Mouse (Mus musculus) hematopoietic stem cell, adult 5-6 weeks (primary cell): ENCODE data around the gene Gabbr1. TPM values are rescaled to one million over a fixed set of nuclear protein-coding genes. Genes with fewer than 3 reads are reported as not detected.
"Not testable (repeated sequence)": the region's sequence is repeated elsewhere in the genome, so short reads cannot be mapped to it uniquely, and the experiment has no call there.

Source experiments
- ATAC-seq, 2 experiments: fragments of 125-278 bp in 1 of 2; replicated peaks in 1 of 2; 2 replicates each; pipeline ENCODE4 v1.8.0; 2016 to 2017; ENCODE audit warnings: inconsistent platforms in 2 of 2, mild to moderate bottlenecking in 2 of 2, moderate number of reproducible peaks in 2 of 2, low read depth in 1 of 2, moderate TSS enrichment in 1 of 2; ENCODE audit not compliant: low FRiP score in 2 of 2, poor library complexity in 2 of 2, severe bottlenecking in 2 of 2, insufficient read depth in 1 of 2, low TSS enrichment in 1 of 2
- total RNA-seq: library from RNA; stranded (forward); fragments of 172-1452, 232-1000 nt; gene quantifications from 2 replicates; pipeline ENCODE4 v1.2.3, GENCODE M21; 2017

Gabbr1 gene
- total RNA-seq: 10.7 and 43.0 TPM in 2 replicates

DNA sequence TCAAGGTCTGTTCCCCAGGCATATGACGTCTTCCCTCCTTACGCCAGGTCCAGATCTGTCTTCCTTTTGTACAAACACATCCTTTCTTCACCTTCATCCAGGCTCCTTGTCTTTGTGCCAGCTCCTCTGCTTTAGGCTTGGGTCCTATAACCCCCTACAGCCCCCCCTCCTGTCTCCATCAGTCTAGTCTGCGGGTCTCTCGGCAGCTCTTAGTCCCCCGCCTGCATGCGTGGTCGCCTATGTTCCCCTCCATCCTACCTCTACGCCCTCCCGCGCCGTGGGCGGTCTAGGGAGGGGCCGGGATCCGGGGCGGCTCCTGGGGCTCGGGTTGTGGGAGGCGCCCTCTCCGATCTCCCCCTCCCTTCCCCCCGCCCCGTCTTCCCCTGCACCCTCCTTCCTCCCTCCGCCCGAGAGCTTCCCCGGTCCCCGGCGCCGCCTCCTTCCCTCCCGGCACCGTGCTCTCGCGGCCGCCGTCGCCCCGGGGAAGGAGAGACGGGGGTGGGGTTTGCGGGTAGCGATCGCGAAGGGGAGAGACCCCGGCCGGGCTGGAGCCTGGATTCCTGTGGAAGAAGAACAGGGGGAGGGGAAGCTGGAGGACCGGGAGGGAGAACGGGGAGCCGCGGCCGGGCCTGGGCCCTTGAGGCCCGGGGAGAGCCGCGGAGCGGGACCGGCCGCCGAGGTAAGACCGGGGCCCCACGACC is at the start of gene Gabbr1:
Gene Gabbr1 (plus strand): TSS at position 356 of the 701 bp plus-strand sequence.
- peak; percentile 63 to 65 for ATAC-seq

DNA sequence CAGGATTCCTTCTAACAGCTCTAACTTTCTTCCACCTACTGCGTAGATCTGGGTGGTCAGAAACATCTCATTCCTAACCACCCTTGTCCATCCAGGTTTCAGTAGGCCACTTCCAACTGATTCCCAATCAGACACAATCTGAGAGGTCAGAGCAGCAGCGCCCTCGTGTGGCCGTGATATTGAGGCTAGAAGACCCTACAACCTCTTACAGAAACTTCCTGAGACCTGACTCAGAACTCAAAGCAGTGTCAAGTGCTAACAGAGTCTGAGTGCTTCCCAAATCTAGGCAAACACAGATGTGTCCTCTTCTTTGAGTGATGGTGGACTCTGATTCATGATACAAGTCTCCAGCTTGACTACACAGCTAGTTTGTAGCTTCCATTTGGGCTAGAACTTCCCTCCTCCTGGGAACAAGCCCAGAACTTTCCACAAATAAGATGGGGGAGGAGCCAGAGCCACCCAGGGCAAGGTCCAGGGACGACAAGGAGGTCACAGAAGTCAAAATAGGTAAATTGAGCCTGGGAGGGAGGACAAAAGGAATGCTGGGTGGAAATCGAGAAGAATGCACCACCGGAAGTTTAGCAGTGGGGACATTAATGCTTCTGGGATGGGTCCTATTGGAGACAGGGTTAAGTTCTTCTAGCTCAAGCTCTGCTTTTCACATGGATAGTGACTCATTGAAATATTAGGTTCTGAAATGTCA is 48.6 kb upstream of the Gabbr1 start:
- peak; percentile 30 to 46; a peak in 1 of 4 replicates for ATAC-seq

DNA sequence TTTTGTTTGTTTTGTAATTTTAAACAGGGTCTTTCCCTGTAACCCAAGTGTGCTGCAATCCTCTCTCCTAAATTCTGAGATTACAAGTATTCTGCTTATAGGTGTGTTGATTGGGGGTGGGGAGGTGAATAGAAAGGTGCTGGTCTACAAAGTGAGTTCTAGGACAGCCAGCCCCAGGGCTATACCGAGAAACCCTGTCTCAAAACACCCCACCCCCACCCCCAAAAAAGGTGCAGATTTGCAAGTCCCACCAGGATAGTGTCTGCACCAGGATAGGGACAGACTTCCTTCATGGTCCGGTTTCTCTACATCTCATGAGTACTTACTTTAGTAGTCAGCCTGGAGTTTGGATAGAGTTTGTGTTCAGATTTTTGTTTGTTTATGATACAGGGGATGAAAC is 47.3 kb upstream of the Gabbr1 start:
- ATAC-seq: no peak

DNA sequence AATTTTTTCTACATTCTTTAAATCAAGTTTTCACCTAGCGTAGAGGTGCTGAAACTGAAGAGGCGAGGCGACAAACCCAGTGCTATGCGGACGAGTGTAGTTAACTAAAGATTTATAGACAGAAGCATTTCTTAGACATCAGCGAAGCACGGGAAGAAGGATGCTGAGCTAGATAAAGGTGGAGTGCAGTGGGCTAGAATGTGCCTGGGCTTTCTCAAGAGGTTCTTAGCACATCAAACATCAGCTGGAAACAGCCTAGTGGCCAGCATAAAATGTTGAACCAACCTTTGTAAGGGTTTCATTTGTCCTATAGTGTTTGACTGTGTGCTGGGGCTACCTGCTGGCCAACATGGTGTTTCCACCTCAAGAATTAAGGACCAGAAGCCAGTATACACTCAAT is 44.9 kb upstream of the Gabbr1 start, which contains the start of gene Zfp57:
Gene Zfp57 (plus strand): TSS at position 301 of the 400 bp plus-strand sequence.
- no peak for ATAC-seq

DNA sequence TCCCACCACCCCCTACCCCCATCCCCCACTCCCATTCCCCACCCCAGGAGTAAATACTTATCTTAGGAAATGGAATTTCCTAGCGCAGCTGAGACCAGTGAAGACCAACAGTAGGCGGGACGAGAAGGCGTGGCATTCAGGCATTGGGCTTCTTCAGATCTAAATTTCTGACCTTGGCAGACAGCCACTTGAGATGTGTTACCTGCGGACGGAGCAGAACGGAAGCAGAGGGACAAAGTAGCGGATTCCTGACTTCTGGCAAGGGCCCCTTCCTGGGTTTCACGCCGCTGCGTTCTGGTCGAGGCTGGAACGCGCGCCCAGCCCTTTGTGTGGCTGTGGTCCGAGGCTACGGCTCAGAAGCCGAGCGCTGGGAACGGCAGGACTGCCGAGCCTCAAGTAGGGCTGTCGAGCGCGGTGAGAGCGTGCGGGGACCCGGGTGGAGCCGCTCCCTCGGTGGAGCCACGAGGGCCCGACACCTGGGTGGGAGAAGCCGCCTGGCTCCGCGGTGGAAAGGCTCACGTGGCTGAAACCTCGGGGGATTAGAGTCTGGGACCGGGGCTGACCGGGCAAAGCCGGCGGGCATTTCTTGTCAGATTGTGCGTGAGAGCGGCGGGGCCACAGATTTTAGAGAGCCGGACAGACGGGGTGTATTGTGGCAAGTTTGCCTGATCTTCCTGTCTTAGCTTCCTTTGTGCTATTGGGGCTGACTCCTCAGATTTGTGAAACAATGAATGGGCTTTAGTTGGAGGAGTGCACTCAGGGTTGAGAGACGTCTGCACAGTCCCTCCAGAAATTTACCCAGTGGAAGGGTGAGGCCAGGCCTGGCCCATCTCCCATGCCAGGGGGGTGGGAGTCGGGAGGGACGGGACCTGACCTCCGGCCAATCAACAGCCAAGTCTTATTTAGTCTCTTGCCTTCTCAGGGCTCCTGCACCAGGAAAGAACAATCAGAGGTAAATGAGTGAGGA is 43.1 kb upstream of the Gabbr1 start:
- peak; percentile 48 to 54; a peak in 3 of 4 replicates for ATAC-seq

DNA sequence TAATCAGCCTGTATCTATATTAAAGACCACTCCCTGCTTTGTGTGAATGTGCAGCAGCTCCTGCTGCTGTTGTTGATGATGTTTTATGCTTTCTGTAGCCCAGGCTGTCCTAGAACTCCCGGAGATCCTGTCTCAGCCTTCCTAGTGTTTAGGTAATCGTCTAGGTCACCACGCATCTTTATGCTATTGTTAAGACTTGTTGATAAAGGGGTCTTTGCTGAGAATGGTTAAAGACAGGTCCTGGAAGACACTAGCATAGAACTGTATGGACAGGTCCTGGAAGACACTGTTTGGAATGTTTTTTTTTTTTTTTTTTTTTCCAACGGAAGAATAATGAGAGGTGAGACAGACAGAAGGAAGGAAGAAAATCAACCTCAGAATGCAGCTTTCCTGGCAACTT is 42.4 kb upstream of the Gabbr1 start:
- ATAC-seq: no peak

DNA sequence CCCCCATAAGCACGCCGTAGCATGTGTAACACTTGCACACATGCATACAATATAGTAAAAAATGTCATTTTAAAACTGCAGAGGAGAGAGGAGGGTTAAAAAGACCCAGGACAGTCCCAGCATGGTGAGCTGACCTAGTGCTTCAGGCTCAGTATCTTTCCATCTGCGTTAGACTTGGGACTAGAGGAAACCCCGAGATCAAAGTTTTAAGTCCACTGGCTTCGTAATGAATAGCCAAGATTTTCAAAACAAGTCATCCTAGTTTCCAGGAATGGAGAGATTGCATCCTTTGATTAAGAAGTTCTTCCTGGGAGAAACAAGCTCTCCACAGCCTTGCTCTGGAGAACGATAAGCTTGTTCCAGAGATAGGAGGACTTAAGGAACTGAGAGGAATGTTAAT is 37.6 kb upstream of the Gabbr1 start:
- ATAC-seq: no peak

DNA sequence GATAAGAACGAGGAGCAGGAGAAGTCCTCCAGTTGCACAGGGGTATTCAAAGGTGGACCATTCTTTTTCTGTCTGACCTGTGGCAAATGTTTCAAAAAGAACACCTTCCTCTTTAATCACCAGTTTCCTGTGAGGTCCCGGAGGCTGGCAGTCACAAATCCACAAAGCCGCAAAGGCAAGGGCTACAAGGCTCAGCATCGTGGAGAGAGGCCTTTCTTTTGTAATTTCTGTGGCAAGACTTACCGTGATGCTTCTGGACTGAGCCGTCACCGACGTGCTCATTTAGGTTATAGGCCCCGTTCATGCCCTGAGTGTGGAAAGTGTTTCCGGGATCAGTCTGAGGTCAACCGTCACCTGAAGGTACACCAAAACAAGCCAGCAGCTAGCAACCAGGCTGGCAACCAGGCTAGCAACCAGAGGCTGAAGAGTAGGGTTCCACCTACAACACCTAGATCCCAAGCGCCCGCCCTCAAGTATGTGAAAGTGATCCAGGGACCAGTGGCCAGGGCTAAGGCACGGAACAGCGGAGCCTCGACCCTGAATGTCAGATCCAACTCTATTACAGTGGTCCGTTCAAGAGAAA is 36.2 kb upstream of the Gabbr1 start:
- ATAC-seq: peak; percentile 90 to 92

DNA sequence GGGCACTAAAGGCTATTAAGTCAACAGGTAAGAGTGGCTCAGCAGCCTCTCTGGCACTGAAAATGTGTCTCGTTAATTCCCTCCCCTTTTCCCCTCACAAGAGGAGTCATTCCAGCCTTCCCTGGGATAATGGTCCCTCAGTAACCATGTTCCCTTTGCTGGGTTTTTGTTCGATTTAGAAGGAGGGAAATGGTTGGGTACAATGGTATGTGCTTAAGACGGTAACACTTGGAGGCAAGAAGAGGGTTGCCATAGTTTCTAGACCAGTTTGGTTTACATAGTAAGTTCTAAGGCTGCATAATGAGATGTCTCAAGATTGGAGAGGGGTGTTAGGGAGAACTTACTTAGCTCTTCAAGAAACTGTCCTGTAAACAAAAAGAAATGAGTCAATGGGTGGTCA is 34.0 kb upstream of the Gabbr1 start:
- ATAC-seq: no peak

DNA sequence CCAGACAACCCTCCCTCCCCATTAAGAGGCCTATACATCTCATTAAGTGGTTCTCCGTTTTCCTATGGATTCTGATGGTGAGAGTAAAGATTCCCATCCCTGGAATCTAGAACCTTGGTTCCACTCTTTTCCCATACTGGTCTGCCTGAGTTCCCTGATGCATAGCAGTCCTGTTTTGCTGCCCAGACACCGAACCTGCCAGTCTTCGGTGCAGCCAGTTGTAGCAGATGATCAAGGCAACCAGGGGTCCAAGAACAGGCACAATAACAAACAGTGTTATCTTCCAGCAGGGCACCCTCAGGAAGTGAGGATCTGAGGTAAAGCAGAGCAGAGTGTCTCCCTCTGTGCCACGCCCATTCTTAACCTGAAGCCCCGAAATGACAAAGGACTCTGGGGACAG is 33.6 kb upstream of the Gabbr1 start:
- ATAC-seq: no peak

DNA sequence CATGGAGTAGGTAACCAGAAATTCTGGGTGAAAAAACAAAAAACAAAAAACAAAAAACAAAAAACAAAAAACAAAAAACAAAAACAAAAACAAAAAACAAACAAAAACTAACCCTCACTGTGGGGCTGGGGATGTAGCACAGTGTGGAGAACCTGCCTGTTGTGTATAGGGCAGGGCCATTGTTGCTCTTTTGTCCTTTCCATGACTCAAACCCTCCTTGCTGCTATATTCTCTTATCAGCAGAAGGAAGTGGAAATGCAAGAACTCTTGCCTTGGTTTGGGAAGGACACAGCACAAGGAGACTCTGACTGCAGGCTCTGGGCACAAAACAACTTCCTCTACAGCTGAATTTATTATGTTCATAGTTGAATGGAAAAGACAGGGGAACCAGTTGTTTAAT is 29.4 kb upstream of the Gabbr1 start:
- no peak for ATAC-seq

DNA sequence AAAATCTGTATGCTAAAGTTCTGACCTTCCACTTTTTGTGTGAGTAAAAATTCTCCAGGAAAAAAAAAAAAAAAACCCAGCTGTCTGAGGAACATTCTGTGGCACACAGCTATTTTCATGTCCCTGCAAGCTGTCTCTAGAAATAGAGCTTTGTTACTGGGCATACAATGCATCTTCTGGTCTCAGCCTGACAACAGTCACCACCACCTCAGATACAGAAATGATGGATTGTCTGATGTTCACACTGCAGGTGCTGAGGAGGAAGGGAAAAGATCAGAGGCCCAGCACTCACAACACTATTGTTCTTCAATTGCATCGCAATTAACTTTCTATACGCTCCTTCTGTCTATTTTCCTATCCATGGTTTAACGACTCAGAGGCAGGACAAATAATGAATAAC is 27.4 kb upstream of the Gabbr1 start:
- ATAC-seq: no peak

DNA sequence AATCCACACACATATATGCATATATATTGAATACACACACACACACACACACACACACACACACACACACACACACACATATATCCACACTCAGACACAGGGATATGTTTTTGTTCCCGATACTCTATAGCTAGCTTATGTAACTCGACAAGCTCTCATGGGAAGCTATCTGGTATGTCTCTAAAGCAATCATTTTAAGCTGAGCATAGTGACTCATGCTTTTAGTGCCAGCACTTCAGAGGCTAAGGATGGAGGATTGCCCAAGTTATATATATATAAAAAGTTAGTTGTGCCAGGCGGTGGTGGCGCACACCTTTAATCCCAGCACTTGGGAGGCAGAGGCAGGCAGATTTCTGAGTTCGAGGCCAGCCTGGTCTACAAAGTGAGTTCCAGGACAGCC is 26.5 kb upstream of the Gabbr1 start:
- ATAC-seq: not testable (repeated sequence)

DNA sequence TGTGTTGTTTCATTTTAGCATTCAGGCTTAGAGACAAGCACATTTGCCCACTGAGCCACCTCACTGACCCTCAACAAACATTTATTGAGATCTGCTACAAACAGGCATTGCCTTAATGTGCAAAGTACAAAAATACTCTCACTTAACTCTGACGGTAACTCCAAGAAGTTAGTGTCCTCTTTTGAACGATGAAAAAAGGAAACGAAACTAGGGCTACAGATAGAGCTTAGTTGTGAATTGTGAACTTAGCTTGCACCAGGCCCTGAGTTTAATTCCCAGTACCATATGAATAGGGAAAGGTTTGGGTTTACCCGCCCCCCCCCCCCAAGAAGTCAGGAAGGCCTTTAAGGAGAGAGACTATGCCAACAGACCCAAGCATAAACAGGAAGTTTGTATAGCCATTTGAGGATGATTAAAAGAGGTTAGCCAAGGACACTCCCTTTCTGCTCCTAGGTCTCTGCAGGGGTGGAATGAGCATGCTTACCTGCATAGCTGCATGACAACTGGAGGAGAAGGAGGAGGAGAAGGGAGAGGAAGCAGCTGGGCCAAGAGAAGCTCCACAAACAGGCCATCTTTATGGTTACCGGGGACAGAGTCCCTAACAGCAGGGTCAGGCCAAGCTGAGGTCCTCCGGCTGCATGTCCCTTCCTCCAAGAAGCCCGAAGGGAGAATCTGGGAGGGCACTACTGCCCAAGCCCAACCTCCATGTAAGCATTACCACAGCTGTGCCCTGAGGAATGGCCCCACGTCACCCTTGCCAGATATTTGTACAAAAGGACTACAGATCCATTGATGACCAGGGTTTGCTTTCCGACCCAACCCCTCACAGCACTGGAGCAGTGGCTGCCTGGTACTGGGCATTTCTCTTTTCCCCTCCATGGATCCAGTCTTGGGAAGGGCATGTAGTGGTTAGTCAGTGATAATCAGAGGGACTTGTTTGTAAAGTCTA is 22.9 kb upstream of the Gabbr1 start, which contains the start of gene Mog:
Gene Mog (minus strand): TSS at position 771 of the 949 bp plus-strand sequence.
- ATAC-seq: no peak

DNA sequence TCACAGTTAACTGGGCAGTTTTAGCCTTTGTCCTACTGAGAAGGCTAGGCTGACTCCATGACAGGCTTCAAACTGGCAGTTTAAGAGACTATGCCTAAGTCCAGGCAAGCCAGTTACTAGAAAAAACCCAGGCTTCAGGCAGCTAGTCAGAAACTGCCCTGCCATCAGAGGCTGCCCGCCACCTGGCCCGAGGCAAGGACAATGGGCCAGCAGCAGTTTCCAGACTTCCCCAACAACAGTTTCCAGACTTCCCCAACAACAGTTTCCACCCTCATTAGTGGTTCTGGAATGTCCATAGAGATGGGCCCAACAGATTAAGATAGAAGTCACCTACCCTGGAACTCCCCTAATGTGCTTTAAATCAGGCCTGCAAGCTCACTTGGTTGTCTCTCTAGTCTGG is 19.3 kb upstream of the Gabbr1 start:
- no peak for ATAC-seq

DNA sequence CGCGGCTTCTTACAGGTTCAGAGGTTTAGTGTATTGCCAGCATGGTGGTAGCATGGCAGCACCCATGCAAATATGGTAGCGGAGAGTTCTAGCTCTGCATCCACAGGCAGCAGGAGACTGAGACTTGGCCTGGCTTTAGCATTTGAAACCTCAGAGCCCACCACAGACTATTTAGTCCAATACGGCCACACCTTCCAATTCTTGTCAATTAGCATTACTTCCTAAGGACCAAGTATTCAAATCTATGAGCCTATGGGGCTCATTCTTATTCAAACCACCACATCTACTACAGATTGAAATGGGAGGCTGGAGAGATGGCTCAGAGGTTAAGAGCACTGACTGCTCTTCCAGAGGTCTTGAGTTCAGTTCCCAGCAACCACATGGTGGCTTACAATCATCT is 18.3 kb upstream of the Gabbr1 start:
- no peak for ATAC-seq
